19 mouse cellular contexts compared by ENCODE assay signal in genomic region chr15:78990093-78990463, GRCm38 (mm10). TPM values are rescaled to one million over a fixed set of nuclear protein-coding genes. Genes with fewer than 3 reads are reported as not detected.
"Had no signal": no experiment of that assay in that cellular context is flagged by ENCODE, and none has a peak within 500 bp of the region (broad histone marks: within the 10 kb centered on the region; RNA-seq: fewer than 3 reads in every experiment).

No protein-coding gene starts in this region.

- H3K27ac ChIP-seq: left cerebral cortex, adult 2 months; liver, embryonic 13.5 days had no signal

- H3K4me3 ChIP-seq: left cerebral cortex, adult 2 months; liver, embryonic 13.5 days had no signal

- H3K27me3 ChIP-seq: liver, embryonic 13.5 days had no signal

- H3K4me2 ChIP-seq: liver, embryonic 13.5 days; midbrain, embryonic 11.5 days had no signal

- H3K9me3 ChIP-seq: liver, embryonic 13.5 days had no signal

- DNase-seq: kidney, postnatal 14 days; kidney, postnatal 4 days; layer of hippocampus, postnatal 36 days; liver, embryonic 13.5 days; lung, adult 2 months; lung, postnatal 14 days; lung, postnatal 4 days; midbrain, embryonic 14.5 days; thymus, adult 18-20 months; thymus, postnatal 36 days had no signal

- H3K9ac ChIP-seq: liver, embryonic 13.5 days had no signal

RNA-seq across cellular contexts. Expression of gene Galr3, which starts 51.6 kb away (rescaled TPM):
- total RNA-seq: layer of hippocampus, postnatal 36 days; left cerebral cortex, postnatal 36 days; liver, adult 2 months had no signal
- polyA plus RNA-seq: limb, embryonic 11.5 days; liver, adult 2 months; lung, embryonic 16.5 days; midbrain, embryonic 11.5 days; midbrain, embryonic 14.5 days; neural tube, embryonic 11.5 days; neural tube, embryonic 14.5 days; testis, adult 2 months had no signal
